Mouse (Mus musculus) kidney, postnatal 0 days (tissue): ENCODE results near the gene Ntng2. TPM values are rescaled to one million over a fixed set of nuclear protein-coding genes. Genes with fewer than 3 reads are reported as not detected.

ENCODE experiments used
- ATAC-seq: fragments of 200-750 bp; cut with Nextera tagmentation; replicated peaks from 2 replicates; pipeline ENCODE4 v1.8.0; 2017; ENCODE audit warnings: low read depth, moderate number of reproducible peaks, moderate TSS enrichment, moderate library complexity; ENCODE audit not compliant: low FRiP score
- DNase-seq: peaks from one replicate; pipeline ENCODE4 v3.0.0-alpha.2; 2016; ENCODE audit warnings: low spot score
- H3K27ac ChIP-seq: fragments of 300-500 bp; sonication (generic); 2 replicates; pipeline ENCODE4 v1.5.1; 2014; ENCODE audit warnings: mild to moderate bottlenecking
- H3K27me3 ChIP-seq: fragments of 300-500 bp; sonication (generic); 2 replicates; pipeline ENCODE4 v1.6.1; 2014; ENCODE audit warnings: low read length, mixed read lengths; ENCODE audit not compliant: insufficient read depth
- H3K36me3 ChIP-seq: fragments of 300-500 bp; sonication (generic); 2 replicates; pipeline ENCODE4 v1.6.1; 2014; ENCODE audit warnings: low read length, mixed read lengths; ENCODE audit not compliant: insufficient read depth
- H3K4me1 ChIP-seq: fragments of 300-500 bp; sonication (generic); replicated peaks from 2 replicates; pipeline ENCODE4 v1.6.1; 2014; ENCODE audit warnings: antibody characterized with exemption, low read length, mixed read lengths; ENCODE audit not compliant: insufficient read depth
- H3K4me2 ChIP-seq: fragments of 300-500 bp; sonication (generic); 2 replicates; pipeline ENCODE4 v1.6.1; 2014; ENCODE audit warnings: mild to moderate bottlenecking, low read length, moderate library complexity, mixed read lengths
- H3K4me3 ChIP-seq: fragments of 300-500 bp; sonication (generic); replicated peaks from 2 replicates; pipeline ENCODE4 v1.5.1; 2014; ENCODE audit warnings: low read depth, low read length
- H3K9ac ChIP-seq: fragments of 300-500 bp; sonication (generic); 2 replicates; pipeline ENCODE4 v1.6.1; 2014; ENCODE audit warnings: low read depth, low read length
- H3K9me3 ChIP-seq: fragments of 300-500 bp; sonication (generic); replicated peaks from 2 replicates; pipeline ENCODE4 v1.6.1; 2016; ENCODE audit warnings: low read length, inconsistent platforms, mixed read lengths
- CTCF ChIP-seq: IDR thresholded peaks from 2 replicates; pipeline ENCODE4 v1.5.1; 2016; ENCODE audit warnings: antibody characterized with exemption, low read depth, mild to moderate bottlenecking, moderate library complexity
- WGBS: fragments of 180-500 bp; shearing (Covaris S2); extraction: QIAGEN DNeasy Blood & Tissue Kit; methylation state at CpG from one replicate; pipeline ENCODE4 v1.1.7; 2014; 5-methylcytosine and 5-hydroxymethylcytosine counted together
- polyA plus RNA-seq: library from polyadenylated mRNA; unstranded; fragments of >200 nt; fragmentation: Nextera tagmentation; extraction: Ambion mirVana; gene quantifications from 2 replicates; pipeline ENCODE4 v1.2.1, GENCODE M21; 2015

Gene Ntng2
- polyA plus RNA-seq, 1 experiment from 2014 or later = 2.4 TPM

- no peak overlapping the region for H3K4me3 ChIP-seq
- peak; percentile 32 for DNase-seq
- no peak for ATAC-seq
- no peaks in the 10 kb centered on the region for H3K4me1 ChIP-seq
- no peak overlapping the region for H3K4me2 ChIP-seq
- no peaks in the 10 kb centered on the region for H3K36me3 ChIP-seq
- no peak overlapping the region for H3K27ac ChIP-seq
- WGBS = 47% methylated on average over 8 of the region's 8 CpGs
- H3K9ac ChIP-seq = no peak overlapping the region
- no peaks in the 10 kb centered on the region for H3K27me3 ChIP-seq
- peak; percentile 59 for TF ChIP-seq CTCF
- no peaks in the 10 kb centered on the region for H3K9me3 ChIP-seq
Observed at GRCm38 (mm10) chr2:29216286-29217012, 36.4 kb downstream of the Ntng2 start.

DNA sequence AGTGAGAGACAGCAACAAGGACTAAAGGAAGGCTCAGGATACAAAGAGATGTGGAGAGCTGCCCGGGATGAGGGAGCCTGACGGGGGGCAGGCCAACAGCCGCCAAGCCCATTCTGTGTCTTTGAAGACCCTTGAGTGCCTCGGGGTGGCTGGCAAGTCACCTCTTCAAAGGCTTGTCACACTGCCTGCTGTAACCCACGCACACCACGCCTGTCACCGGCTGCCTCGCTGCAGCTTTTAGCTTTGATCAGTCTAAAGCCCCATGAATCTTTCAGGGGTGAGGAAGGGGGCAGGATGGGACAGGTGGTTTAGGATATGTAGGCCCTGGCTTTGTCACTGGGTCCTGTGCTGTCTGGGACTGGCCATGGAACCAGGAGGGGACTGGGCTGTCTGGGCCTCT is 46.6 kb downstream of the Ntng2 start:
- no peak for ATAC-seq

DNA sequence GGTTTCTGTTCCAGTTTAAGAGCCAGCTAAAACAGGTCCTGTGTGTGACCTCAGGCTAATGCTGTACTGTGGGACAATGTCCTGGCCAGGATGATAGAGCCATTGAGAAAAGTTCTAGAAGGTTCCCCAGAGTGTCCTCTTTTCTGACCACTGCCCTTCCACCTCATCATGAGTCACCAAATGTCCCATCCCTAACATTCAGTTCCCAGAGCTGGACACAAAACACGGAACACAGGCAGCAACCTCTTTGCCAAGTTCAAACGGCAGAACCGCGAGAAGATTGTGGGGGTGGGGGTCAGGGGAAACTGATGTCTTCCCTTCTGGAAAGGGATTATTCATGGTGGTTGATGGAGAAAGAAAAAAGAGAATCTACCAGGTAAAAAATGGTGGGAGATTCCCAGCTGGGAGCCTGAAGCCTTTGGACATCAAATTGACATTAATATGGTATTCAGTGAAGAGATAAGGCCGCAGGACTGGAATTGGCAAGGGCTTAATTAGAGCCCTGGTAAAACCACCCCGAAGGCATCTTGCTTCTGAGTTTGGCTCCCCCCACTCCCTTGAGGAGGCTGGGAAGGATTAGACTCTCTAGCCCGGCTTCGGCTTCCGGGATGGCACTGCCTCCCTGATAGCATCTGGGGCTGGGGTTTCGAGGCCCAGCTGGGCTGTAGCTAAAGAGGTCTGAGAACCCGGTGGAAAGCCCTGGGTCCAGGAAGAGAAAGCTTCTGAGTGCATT is 51.4 kb downstream of the Ntng2 start:
- TF ChIP-seq CTCF = no peak
- 58% methylated on average over 11 of the region's 11 CpGs for WGBS
- no peak overlapping the region for H3K4me2 ChIP-seq
- H3K4me3 ChIP-seq = no peak overlapping the region
- DNase-seq (no peak), ATAC-seq (no peak)
- no peaks in the 10 kb centered on the region for H3K36me3 ChIP-seq
- H3K9me3 ChIP-seq = no peaks in the 10 kb centered on the region
- H3K27me3 ChIP-seq = peaks cover 8% of the 10 kb centered on the region
- H3K9ac ChIP-seq = no peak overlapping the region
- H3K27ac ChIP-seq = no peak overlapping the region
- H3K4me1 ChIP-seq = no peaks in the 10 kb centered on the region

More for the DNA sequence above, 46.6 kb downstream of the Ntng2 start:
- Histone ChIP-seq H3K4me2 (no peak overlapping the region), H3K9me3 (no peaks in the 10 kb centered on the region), H3K27ac (no peak overlapping the region), H3K9ac (no peak overlapping the region), H3K36me3 (no peaks in the 10 kb centered on the region), H3K4me3 (no peak overlapping the region), H3K4me1 (no peaks in the 10 kb centered on the region), H3K27me3 (peaks cover 3% of the 10 kb centered on the region; the same call in 1 of the 2 replicates)
- DNase-seq = no peak
- 12% methylated on average over 8 of the region's 8 CpGs for WGBS
- TF ChIP-seq CTCF = no peak

- DNase-seq (peak; percentile 54), ATAC-seq (no peak)
- H3K9me3 ChIP-seq = no peaks in the 10 kb centered on the region
- 1% methylated on average over 3 of the region's 3 CpGs for WGBS
- no peak overlapping the region for H3K4me3 ChIP-seq
- peaks cover 14% of the 10 kb centered on the region for H3K27me3 ChIP-seq
- no peaks in the 10 kb centered on the region for H3K36me3 ChIP-seq
- peak; percentile 74 for TF ChIP-seq CTCF
- peaks cover 4% of the 10 kb centered on the region; the same call in 1 of the 2 replicates for H3K4me1 ChIP-seq
- H3K27ac ChIP-seq = no peak overlapping the region
- no peak overlapping the region for H3K4me2 ChIP-seq
- H3K9ac ChIP-seq = no peak overlapping the region
Observed at GRCm38 (mm10) chr2:29199909-29200308, 52.9 kb downstream of the Ntng2 start.

GRCm38 (mm10) chr2:29198446-29198845 is 54.4 kb downstream of the Ntng2 start:
- Histone ChIP-seq H3K4me2 (no peak overlapping the region), H3K9me3 (no peaks in the 10 kb centered on the region), H3K27ac (no peak overlapping the region), H3K27me3 (peaks cover 16% of the 10 kb centered on the region), H3K9ac (no peak overlapping the region), H3K4me1 (peaks cover 7% of the 10 kb centered on the region; the same call in 1 of the 2 replicates), H3K36me3 (no peaks in the 10 kb centered on the region), H3K4me3 (no peak overlapping the region)
- TF ChIP-seq CTCF = no peak
- ATAC-seq (no peak), DNase-seq (no peak)
- 79% methylated on average over 5 of the region's 5 CpGs for WGBS

DNA sequence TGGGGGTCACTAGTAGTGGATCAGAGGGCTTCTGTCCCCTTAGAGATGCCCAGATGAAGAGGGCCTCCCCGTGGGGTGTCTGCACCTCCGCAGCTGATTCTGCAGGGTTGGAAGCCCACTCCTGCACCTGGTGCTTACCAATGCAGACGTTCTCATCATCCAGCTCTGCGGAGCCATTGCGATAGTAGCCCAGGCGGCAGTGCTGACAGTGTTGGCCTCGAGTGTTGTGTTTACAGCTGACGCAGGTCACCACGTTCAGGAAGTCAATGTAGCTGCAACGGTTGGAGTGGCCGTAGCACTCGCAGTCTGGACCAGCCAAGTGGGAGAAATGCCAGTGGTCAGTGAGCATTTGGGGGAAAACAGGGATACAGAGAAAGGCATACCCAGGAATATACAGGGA is 56.0 kb downstream of the Ntng2 start:
- Histone ChIP-seq H3K4me3 (no peak overlapping the region), H3K27ac (no peak overlapping the region), H3K36me3 (no peaks in the 10 kb centered on the region), H3K4me2 (no peak overlapping the region), H3K27me3 (peaks cover 13% of the 10 kb centered on the region), H3K4me1 (peaks cover 7% of the 10 kb centered on the region; the same call in 1 of the 2 replicates), H3K9me3 (no peaks in the 10 kb centered on the region), H3K9ac (no peak overlapping the region)
- ATAC-seq (no peak), DNase-seq (no peak)
- 60% methylated on average over 12 of the region's 12 CpGs for WGBS
- TF ChIP-seq CTCF = no peak
